Mouse (Mus musculus) macrophage (primary cell): Measurements from ENCODE around the gene Exoc2. TPM values are rescaled to one million over a fixed set of nuclear protein-coding genes. Genes with fewer than 3 reads are reported as not detected.

Experiments used
- H3K27ac ChIP-seq: fragments of 350-480 bp; formaldehyde crosslinking; 2 replicates; pipeline ENCODE4 v1.9.0; 2021
- H3K36me3 ChIP-seq: fragments of 350-480 bp; formaldehyde crosslinking; 2 replicates; pipeline ENCODE4 v1.9.0; 2021; ENCODE audit errors: inconsistent target
- H3K4me3 ChIP-seq: fragments of 350-480 bp; formaldehyde crosslinking; 2 replicates; pipeline ENCODE4 v1.9.0; 2021; ENCODE audit errors: inconsistent target
- H3K79me2 ChIP-seq: fragments of 350-480 bp; formaldehyde crosslinking; 2 replicates; pipeline ENCODE4 v1.9.0; 2021; ENCODE audit errors: inconsistent target
- WGBS: methylation state at CpG from one replicate; pipeline ENCODE4 v1.1.7; 2026; ENCODE audit warnings: inconsistent platforms; ENCODE audit not compliant: missing documents; 5-methylcytosine and 5-hydroxymethylcytosine counted together
- polyA plus RNA-seq: library from polyadenylated mRNA; stranded (reverse); fragments of 250-400 nt; gene quantifications from 3 replicates; pipeline ENCODE4 v1.2.4, GENCODE M21; 2018; ENCODE audit warnings: inconsistent platforms

Gene Exoc2
- polyA plus RNA-seq, 1 experiment from 2014 or later = 30.4 TPM

- H3K79me2 ChIP-seq = no peaks in the 10 kb centered on the region
- H3K27ac ChIP-seq = no peak overlapping the region
- H3K36me3 ChIP-seq = peaks cover 33% of the 10 kb centered on the region; the same call in 1 of the 2 replicates
- no peak overlapping the region for H3K4me3 ChIP-seq
- WGBS = 97% methylated on average over 6 of the region's 6 CpGs
Observed at GRCm38 (mm10) chr13:30894015-30894634, 79.8 kb downstream of the Exoc2 start.

- 89% methylated on average over 4 of the region's 4 CpGs for WGBS
- Histone ChIP-seq H3K79me2 (no peaks in the 10 kb centered on the region), H3K27ac (no peak overlapping the region), H3K4me3 (no peak overlapping the region), H3K36me3 (peaks cover 28% of the 10 kb centered on the region; the same call in 1 of the 2 replicates)
Observed at GRCm38 (mm10) chr13:30892315-30892714, 81.6 kb downstream of the Exoc2 start.

DNA sequence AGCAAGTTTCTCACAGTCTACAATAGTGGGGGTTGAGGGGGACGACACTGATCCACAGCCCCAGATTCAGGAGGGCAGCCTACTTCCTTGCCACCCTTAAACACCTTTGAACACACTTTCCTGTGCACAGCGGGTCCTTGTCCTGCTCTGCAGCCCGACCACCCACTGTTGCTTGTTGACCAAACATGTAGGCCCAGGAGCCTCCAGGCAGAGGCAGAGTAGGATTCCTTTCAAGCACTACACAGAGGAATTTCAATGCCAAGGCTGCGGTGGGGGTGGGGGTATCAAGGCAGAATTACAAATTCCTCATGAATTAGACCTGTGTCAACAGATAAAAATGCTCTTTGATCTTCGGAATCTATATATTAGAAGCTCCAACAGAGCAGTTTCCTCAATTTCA is 82.7 kb downstream of the Exoc2 start:
- 100% methylated on average over 5 of the region's 5 CpGs for WGBS
- Histone ChIP-seq H3K79me2 (no peaks in the 10 kb centered on the region), H3K27ac (no peak overlapping the region), H3K36me3 (peaks cover 33% of the 10 kb centered on the region; the same call in 1 of the 2 replicates), H3K4me3 (no peak overlapping the region)

- WGBS = 46% methylated on average over 3 of the region's 3 CpGs
Observed at GRCm38 (mm10) chr13:30888480-30888879, 85.4 kb downstream of the Exoc2 start.

DNA sequence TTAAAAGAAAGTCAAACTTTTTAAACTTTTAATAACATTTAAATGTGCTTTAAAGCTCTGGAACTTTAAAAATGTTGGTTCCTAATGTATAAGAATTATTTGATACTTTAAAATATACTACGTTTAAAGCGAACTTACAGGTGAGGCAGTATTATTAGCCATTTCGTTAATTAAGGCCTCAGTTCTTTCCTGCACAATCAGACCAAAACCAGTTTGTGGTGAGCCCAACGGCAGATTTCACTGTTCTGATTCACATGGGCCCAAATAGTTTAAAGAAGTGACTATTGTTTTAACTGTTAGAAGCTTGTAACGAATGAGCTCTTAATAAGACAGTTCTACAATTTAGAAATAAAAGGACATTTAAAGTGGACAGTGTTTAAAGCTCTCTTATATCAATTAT is 93.6 kb downstream of the Exoc2 start:
- no peak overlapping the region for H3K4me3 ChIP-seq
- H3K36me3 ChIP-seq = peaks cover 40% of the 10 kb centered on the region
- H3K79me2 ChIP-seq = no peaks in the 10 kb centered on the region
- 91% methylated on average over 5 of the region's 5 CpGs for WGBS
- H3K27ac ChIP-seq = no peak overlapping the region

More at GRCm38 (mm10) chr13:30888480-30888879, 85.4 kb downstream of the Exoc2 start:
- Histone ChIP-seq H3K79me2 (no peaks in the 10 kb centered on the region), H3K27ac (no peak overlapping the region), H3K4me3 (no peak overlapping the region), H3K36me3 (peaks cover 45% of the 10 kb centered on the region; the same call in 1 of the 2 replicates)

DNA sequence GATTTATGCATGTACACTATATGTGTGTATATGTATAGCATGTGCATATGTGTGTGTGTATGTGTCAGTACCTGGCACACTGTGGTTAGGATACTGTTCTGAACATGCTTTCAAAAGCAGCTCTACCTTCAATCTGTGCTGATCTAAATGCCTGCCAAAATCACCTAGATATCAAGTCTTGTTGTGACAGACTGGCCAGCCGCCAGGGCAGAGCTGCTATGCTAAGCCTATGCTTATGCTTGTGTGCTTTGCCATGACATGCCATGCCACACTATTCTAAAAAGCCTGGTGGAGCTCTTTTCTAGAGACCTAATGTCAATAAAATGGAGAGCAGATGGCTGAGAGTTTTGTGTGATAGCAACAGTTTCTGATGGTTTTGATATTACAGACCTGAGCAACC is 94.0 kb downstream of the Exoc2 start:
- peaks cover 40% of the 10 kb centered on the region for H3K36me3 ChIP-seq
- H3K79me2 ChIP-seq = no peaks in the 10 kb centered on the region
- no peak overlapping the region for H3K27ac ChIP-seq
- 92% methylated on average over 1 of the region's 1 CpGs for WGBS
- H3K4me3 ChIP-seq = no peak overlapping the region

DNA sequence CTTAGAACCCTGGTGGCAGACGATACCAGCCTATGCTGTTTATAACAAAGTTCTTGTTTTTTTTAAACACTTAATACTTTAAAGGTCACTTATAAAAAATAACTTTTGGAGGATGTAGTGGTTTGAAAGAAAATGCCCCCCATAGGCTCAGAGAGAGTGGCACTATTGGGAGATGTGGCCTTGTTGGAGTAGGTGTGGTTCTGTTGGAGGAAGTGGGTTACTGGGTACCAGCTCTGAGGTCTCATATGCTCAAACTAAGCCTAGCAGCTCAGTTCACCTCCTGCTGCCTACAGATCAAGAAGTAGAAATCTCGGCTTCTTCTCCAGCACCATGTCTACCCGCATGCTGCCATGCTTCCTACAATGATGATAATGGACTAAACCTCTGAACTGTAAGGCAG is 98.1 kb downstream of the Exoc2 start:
- H3K36me3 ChIP-seq = peaks cover 66% of the 10 kb centered on the region
- H3K27ac ChIP-seq = no peak overlapping the region
- no peaks in the 10 kb centered on the region for H3K79me2 ChIP-seq
- 98% methylated on average over 3 of the region's 3 CpGs for WGBS
- no peak overlapping the region for H3K4me3 ChIP-seq

DNA sequence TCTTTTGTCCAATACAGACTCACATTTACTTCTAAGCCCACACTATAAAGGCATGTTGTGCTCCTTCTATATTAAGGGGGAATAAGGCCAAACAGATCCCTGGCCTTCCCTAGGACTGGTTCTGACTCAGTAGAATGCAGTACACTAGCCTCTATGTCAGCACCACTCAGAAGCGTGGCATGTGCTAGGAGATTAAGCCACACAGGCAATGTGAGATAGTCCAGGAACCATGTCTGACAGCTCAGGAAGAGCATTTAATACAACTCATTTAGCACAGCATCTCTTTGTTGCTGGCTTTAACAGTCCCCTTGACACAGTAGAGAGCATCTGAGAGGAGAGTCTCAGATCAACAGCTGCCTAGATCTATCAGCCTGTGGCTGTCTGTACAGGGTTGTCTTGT is 100.4 kb downstream of the Exoc2 start:
- Histone ChIP-seq H3K4me3 (no peak overlapping the region), H3K36me3 (peaks cover 76% of the 10 kb centered on the region), H3K79me2 (no peaks in the 10 kb centered on the region), H3K27ac (no peak overlapping the region)
- WGBS = 100% methylated on average over 1 of the region's 1 CpGs

- H3K4me3 ChIP-seq = no peak overlapping the region
- peaks cover 58% of the 10 kb centered on the region for H3K36me3 ChIP-seq
- H3K79me2 ChIP-seq = no peaks in the 10 kb centered on the region
- H3K27ac ChIP-seq = no peak overlapping the region
Observed at GRCm38 (mm10) chr13:30865486-30865885, 108.4 kb downstream of the Exoc2 start.

- Histone ChIP-seq H3K79me2 (no peaks in the 10 kb centered on the region), H3K36me3 (peaks cover 53% of the 10 kb centered on the region), H3K27ac (no peak overlapping the region), H3K4me3 (no peak overlapping the region)
- 100% methylated on average over 1 of the region's 3 CpGs for WGBS
Observed at GRCm38 (mm10) chr13:30864042-30864441, 109.9 kb downstream of the Exoc2 start.

DNA sequence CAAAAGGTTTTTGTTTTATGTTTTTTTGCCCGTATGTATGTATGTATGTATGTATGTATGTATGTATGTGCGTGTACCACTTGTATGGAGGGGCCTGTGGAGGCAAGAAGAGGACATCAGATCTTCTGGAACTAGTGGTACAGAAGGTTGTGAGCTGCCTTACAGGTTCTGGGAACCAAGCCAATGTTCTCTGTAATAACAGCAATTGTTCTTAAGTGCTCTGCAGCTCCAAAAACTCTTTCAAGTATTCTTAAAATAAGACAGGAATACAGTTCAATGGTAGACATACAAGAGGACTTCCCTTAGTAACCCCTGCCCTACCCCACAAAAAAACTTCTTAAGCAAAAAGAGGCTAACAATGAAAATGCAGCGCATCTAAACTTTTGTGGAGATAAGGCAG is 115.5 kb downstream of the Exoc2 start:
- 97% methylated on average over 3 of the region's 3 CpGs for WGBS

DNA sequence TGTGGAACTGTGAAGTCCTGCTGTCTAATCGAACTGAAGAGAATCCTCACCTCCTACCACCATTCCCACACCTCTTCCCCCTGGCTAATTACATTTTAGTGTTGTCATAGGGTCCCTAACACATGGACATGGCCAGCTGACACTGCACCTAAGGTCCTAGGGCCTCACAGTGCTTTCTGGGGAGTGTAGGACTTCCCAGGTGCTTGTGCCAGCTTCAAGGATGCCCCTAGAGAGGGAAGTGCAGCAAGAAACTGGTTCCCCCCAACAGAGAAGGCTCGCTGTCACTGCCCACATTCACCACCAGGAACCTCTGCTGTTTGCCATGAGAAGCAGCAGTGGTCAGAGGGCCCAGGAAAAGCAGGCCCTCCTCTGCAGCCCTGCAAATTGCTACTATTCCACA is 123.2 kb downstream of the Exoc2 start:
- WGBS = 84% methylated on average over 2 of the region's 2 CpGs
- Histone ChIP-seq H3K27ac (no peak overlapping the region), H3K79me2 (no peaks in the 10 kb centered on the region), H3K4me3 (no peak overlapping the region), H3K36me3 (peaks cover 16% of the 10 kb centered on the region; the same call in 1 of the 2 replicates)

More for the DNA sequence above, 115.5 kb downstream of the Exoc2 start:
- no peaks in the 10 kb centered on the region for H3K79me2 ChIP-seq
- peaks cover 31% of the 10 kb centered on the region; the same call in 1 of the 2 replicates for H3K36me3 ChIP-seq
- H3K4me3 ChIP-seq = no peak overlapping the region
- no peak overlapping the region for H3K27ac ChIP-seq

DNA sequence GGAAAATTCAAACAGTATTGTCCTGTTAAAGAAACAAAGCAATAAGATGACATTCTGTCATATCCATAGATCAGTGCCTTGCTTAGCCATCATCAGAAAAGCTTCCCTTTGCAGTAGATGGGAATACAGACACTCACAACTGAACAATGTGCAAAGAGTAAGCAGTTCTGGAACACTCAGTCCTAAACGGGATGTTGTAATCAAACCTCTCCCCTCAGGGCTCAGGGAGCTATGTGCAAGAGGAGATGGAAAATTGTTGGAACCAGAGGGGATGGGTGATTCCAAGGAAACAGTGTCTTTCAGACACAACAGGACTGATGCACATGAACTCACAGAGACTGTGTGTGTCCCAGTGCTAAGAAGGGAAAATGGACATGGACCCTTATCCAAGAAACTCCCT is 125.9 kb downstream of the Exoc2 start:
- Histone ChIP-seq H3K27ac (no peak overlapping the region), H3K36me3 (no peaks in the 10 kb centered on the region; the same call in 1 of the 2 replicates), H3K4me3 (no peak overlapping the region), H3K79me2 (no peaks in the 10 kb centered on the region)
- 90% methylated on average over 1 of the region's 1 CpGs for WGBS

GRCm38 (mm10) chr13:30846506-30846905 is 127.4 kb downstream of the Exoc2 start:
- no peaks in the 10 kb centered on the region for H3K79me2 ChIP-seq
- H3K4me3 ChIP-seq = no peak overlapping the region
- H3K36me3 ChIP-seq = no peaks in the 10 kb centered on the region; the same call in 1 of the 2 replicates
- H3K27ac ChIP-seq = no peak overlapping the region
- WGBS = 98% methylated on average over 4 of the region's 4 CpGs

DNA sequence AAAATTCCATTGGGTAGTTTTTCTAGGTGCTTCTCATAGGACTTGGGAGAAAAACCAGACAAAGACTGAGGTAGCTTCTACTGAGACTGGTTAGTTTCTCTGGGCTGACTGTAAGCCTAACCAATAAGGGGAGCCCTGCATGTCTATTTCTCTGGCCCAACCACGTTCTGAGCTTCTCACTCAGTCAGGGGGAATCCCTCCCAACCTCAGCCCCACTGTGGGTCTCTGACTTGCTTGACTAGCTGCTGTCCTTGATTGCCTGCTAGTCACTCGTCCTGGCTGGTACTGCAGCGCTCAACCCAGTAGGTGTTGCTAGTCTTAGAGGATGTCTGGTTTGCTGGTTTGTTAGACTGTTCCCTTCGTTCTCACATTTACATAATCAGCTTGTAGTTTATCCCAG is 130.8 kb downstream of the Exoc2 start:
- WGBS = 98% methylated on average over 4 of the region's 4 CpGs
- Histone ChIP-seq H3K79me2 (no peaks in the 10 kb centered on the region), H3K27ac (no peak overlapping the region), H3K36me3 (no peaks in the 10 kb centered on the region; the same call in 1 of the 2 replicates), H3K4me3 (no peak overlapping the region)

DNA sequence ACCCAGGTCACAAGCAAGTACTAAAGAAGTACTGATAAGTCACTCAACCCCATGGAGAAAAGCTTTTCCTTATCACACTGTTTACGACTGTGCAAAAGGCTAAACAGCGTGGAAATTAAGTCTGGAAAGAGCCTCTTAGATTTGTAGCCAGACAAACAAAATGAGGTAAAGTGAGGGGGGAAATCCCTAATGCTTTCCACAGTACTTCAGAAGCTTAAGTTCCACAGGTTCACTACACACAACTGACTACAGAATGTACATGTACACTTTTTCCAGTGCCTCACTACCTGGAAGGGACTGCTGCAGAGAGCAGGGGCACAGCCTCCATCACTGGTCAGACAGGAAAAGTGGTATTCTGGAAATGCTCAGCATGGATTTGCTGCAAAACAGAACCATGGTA is 132.1 kb downstream of the Exoc2 start:
- Histone ChIP-seq H3K79me2 (no peaks in the 10 kb centered on the region), H3K27ac (no peak overlapping the region), H3K4me3 (no peak overlapping the region), H3K36me3 (no peaks in the 10 kb centered on the region; the same call in 1 of the 2 replicates)
- WGBS = 100% methylated on average over 2 of the region's 2 CpGs
